Mouse (Mus musculus): Measurements from ENCODE around the gene Svbp. TPM values are rescaled to one million over a fixed set of nuclear protein-coding genes. Genes with fewer than 3 reads are reported as not detected.

Gene Svbp
- polyA plus RNA-seq, 1 experiment from 2014 or later: 33.6 TPM

DNA sequence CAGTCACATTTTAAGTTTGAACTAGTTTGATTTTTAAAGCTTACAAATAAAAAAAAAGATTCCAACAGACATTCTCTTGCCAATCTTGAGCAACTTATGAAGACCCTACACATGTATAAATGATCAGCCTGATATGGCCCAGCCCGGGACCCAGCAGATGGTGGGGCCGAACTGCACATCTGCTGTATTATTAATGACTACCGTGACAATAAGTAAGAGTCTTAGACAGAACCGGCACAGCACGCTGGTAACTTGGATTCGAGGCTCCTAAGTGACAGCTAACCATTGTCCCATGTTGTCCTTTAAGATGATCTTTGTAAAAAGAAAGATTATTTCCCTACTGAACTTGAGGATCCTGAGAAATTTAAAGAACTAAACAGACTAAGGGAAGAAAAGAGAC is 5.7 kb upstream of the Svbp start:
- ATAC-seq: no peak
- CTCF ChIA-PET: no interaction called here
- in situ Hi-C loops (cut with MboI; ENCODE audit: low pct_unique_long_range_greater_than_20kb): no loop called here
- no peak for DNase-seq (ENCODE audit: low read depth, low spot score)
- TF ChIP-seq CTCF (IDR thresholded peaks at IDR 0.05): no peak
- H3K27me3 ChIP-seq: peaks cover 13% of the 10 kb centered on the region
- POLR2A ChIA-PET: no interaction called here

DNA sequence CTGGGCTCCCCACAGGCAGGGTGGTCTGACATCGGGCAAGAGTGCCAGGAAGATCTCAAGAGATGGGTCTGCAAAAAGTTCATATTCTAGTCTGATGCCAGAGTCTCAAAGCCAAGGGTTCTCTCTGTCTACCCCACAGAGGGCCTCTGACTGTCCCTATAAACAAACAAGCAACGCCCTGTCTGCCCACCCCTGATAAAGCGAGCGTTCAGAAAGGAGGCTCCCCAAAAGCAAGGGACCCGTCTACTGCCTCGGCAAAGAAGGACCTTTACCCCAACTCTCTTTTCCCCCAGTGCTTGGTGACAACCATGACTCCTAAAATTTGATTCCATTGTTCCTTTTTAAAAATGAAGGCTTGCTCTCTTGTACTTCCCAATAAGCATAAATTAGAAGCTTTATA is 5.2 kb upstream of the Svbp start, which contains the start of gene Ermap:
Gene Ermap (minus strand): TSS at position 148 of the 400 bp plus-strand sequence.
- in situ Hi-C loops (cut with MboI; ENCODE audit: low pct_unique_long_range_greater_than_20kb): no loop called here
- no peak for TF ChIP-seq CTCF (IDR thresholded peaks at IDR 0.05)
- DNase-seq (ENCODE audit: low read depth, low spot score): no peak
- ATAC-seq: no peak
- H3K27me3 ChIP-seq: peaks cover 13% of the 10 kb centered on the region
- POLR2A ChIA-PET: no interaction called here
- CTCF ChIA-PET: no interaction called here

DNA sequence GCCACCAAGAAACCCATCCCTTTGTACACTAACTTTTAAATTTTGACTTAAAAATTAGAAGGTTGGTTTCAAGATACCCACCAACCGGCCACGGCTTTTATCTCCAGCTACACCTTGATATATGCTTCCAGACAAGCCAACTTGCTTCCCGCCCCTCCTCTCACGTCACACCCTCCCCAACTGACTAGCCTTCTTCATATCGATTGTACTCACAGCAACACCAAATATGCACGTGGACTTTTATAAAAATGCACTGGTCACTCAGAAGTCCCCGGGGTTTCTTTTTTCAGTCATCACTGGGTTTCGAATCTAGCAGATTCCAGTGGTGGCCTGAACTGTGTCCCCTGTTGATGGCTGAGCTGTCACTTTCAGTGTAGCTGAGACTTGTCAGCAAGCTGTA is 4.5 kb upstream of the Svbp start:
- TF ChIP-seq CTCF (IDR thresholded peaks at IDR 0.05): no peak
- in situ Hi-C loops (cut with MboI; ENCODE audit: low pct_unique_long_range_greater_than_20kb): no loop called here
- ATAC-seq: no peak
- ChIA-PET POLR2A (no interaction called here), CTCF (no interaction called here)
- peaks cover 10% of the 10 kb centered on the region for H3K27me3 ChIP-seq
- no peak for DNase-seq (ENCODE audit: low read depth, low spot score)

DNA sequence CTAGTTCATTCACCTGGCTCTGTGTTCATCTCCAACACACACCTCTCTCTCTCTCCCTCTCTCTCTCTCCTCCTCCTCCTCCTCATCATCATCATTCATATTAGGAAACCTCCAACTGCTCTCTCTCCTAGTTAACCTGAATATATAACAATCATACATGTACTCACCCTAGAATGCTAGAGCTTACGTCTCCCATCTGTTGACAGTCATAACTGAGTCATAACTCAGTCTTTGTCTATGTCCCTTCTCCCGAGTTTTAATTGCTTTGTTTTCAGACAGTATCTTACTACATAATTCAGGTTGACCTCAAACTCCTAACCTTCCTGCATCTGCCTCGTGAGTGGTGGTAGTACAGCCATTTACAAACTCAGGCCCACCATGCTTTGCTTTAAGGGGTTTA is 3.8 kb upstream of the Svbp start:
- peaks cover 7% of the 10 kb centered on the region for H3K27me3 ChIP-seq
- TF ChIP-seq CTCF (IDR thresholded peaks at IDR 0.05): no peak
- ATAC-seq (no peak), DNase-seq (ENCODE audit: low read depth, low spot score) (no peak)
- CTCF ChIA-PET: no interaction called here
- POLR2A ChIA-PET: no interaction called here
- in situ Hi-C loops (cut with MboI; ENCODE audit: low pct_unique_long_range_greater_than_20kb): no loop called here

DNA sequence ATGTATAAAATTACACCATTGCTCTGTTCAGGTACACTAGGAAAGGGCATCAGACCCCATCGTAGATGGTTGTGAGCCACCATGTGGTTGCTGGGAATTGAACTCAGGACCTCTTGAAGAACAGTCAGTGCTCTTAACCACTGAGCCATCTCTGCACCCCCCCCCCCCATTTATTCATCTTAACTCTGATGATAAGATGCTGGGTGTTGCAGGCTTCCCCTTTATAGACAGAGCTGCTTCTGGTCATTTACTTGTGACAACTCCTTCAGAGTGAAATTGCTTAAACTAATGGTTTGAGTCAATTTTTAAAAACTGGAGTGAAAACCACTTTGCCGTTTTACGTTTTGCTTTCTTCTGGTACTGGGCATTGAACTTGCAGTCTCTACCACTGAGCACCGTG is 2.3 kb upstream of the Svbp start:
- DNase-seq (ENCODE audit: low read depth, low spot score) (no peak), ATAC-seq (no peak)
- no peak for TF ChIP-seq CTCF (IDR thresholded peaks at IDR 0.05)
- peaks cover 6% of the 10 kb centered on the region for H3K27me3 ChIP-seq
- ChIA-PET POLR2A (interaction anchor here (1.5 kb wide), 1 partner anchor 188 kb away, joined by 3 read pairs; no protein-coding TSS in a partner anchor), CTCF (interaction anchor here (1.5 kb wide), 1 partner anchor 10 kb away, joined by 3 read pairs; no protein-coding TSS in a partner anchor)
- in situ Hi-C loops (cut with MboI; ENCODE audit: low pct_unique_long_range_greater_than_20kb): no loop called here

DNA sequence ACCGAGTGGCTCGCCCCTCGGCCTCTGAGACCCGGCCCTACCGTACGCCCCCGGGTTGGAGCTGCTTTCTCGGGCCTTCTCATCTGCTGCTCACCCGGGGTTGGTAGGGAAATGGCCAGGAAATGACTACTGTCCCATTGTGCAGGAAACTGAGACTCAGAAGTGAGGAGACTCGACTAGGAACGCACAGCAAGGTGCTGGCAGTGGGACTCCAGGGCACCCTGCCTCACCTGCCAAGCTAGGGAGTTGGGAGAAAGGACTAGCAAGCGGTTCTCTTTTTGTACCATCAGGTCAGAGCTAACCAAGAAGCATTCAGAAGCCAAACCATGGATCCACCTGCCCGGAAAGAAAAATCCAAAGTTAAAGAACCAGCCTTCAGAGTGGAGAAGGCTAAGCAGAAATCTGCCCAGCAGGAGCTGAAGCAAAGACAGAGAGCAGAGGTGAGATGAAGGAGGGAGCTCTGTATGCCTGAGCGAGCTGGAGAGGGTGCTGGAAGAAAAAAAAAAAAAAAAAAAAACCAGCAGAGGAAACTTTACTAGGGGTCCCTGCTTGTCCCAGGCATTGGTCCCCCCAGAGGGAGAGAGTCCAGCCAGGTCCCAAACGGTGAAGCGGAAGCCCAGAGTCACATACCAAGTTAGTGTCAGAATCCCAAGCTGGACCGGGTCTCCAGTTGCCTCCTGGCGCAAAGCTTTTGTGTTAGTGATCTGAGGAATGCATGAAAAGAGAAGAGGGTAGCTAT is 645 bp downstream of the Svbp start:
- ChIA-PET CTCF (interaction anchor here (0.8 to 1.1 kb wide), 2 partner anchors 9 to 193 kb away, joined by 3 read pairs; no protein-coding TSS in a partner anchor), POLR2A (interaction anchor here (0.6 to 1.2 kb wide), 4 partner anchors 12 to 149 kb away, joined by 3 read pairs; no protein-coding TSS in a partner anchor)
- ATAC-seq (peak; percentile 32), DNase-seq (ENCODE audit: low read depth, low spot score) (no peak)
- no peak for TF ChIP-seq CTCF (IDR thresholded peaks at IDR 0.05)
- in situ Hi-C loops (cut with MboI; ENCODE audit: low pct_unique_long_range_greater_than_20kb): no loop called here
- H3K27me3 ChIP-seq: no peaks in the 10 kb centered on the region

DNA sequence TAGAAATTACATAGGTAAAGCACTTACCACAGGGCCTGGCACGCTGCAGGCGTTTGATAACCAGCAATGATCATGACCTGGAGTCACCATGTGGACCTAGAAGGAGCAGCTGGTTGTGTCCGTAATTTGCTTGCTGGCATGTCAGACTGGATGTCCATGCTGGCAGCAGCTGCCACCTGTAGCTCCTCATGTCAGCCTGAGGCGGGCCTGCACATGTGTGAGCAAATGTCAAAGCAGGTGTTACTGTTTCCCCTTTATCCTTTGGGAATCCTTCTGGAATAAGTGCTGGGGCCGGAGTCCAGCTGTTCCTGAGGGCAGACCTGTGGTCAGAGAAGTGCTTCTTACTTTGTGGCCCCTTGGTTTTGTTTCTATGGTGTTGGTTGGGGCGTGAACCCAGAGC is 3.0 kb downstream of the Svbp start:
- no peaks in the 10 kb centered on the region for H3K27me3 ChIP-seq
- CTCF ChIA-PET: no interaction called here
- POLR2A ChIA-PET: no interaction called here
- DNase-seq (ENCODE audit: low read depth, low spot score) (no peak), ATAC-seq (no peak)
- in situ Hi-C loops (cut with MboI; ENCODE audit: low pct_unique_long_range_greater_than_20kb): no loop called here
- TF ChIP-seq CTCF (IDR thresholded peaks at IDR 0.05): no peak

DNA sequence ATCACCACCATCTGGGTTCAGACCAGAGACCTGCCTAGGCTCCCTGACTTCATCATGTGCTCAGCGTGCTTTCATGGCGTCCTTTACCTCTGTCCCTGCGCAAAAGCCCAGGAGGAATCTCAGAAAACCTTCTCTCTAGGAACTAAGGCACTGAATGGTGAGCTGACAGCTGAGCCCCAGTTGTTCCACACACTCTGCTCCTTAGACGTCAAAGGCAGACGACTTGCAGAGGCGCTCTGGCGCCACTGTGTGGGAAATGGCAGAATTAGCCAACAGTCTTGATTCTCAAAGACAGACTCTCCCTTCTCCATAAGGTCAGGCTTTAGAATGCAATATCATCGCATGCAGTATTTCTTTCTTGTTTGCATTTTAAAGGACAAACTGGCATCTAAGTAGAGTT is 9.6 kb downstream of the Svbp start:
- TF ChIP-seq CTCF (IDR thresholded peaks at IDR 0.05): peak; percentile 87
- ChIA-PET CTCF (interaction anchor here (0.7 to 2.0 kb wide), 8 partner anchors 9 to 271 kb away, joined by 3 to 9 read pairs (median 3); no protein-coding TSS in a partner anchor), POLR2A (no interaction called here)
- H3K27me3 ChIP-seq: no peaks in the 10 kb centered on the region
- no peak for DNase-seq (ENCODE audit: low read depth, low spot score)
- no peak for ATAC-seq
- in situ Hi-C loops (cut with MboI; ENCODE audit: low pct_unique_long_range_greater_than_20kb): loop anchor here (10.0 kb wide), 1 partner anchor 560 kb away; no protein-coding TSS in a partner anchor

DNA sequence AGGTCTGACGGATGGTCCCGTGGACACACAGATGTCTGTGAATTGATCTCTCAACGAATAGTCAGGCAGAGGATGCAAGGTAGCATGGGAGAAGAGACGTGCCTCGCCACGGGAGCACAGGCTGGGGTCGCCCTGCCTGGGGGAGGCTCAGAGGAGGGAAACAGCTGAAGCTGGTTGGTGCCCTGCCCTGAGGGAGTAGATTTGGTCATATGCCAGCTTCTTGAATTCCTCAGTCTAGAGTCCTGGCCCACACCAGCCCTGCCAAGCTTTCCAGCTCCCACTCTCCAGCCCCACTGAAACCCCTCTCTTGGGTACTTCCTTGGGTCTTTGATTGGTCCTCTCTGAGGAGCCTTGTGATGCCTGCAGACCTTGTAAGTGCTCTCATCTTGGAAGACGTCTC is 21.6 kb downstream of the Svbp start:
- in situ Hi-C loops (cut with MboI; ENCODE audit: low pct_unique_long_range_greater_than_20kb): no loop called here
- no peak for TF ChIP-seq CTCF (IDR thresholded peaks at IDR 0.05)
- H3K27me3 ChIP-seq: no peaks in the 10 kb centered on the region
- ATAC-seq (no peak), DNase-seq (ENCODE audit: low read depth, low spot score) (no peak)
- POLR2A ChIA-PET: no interaction called here
- CTCF ChIA-PET: no interaction called here

DNA sequence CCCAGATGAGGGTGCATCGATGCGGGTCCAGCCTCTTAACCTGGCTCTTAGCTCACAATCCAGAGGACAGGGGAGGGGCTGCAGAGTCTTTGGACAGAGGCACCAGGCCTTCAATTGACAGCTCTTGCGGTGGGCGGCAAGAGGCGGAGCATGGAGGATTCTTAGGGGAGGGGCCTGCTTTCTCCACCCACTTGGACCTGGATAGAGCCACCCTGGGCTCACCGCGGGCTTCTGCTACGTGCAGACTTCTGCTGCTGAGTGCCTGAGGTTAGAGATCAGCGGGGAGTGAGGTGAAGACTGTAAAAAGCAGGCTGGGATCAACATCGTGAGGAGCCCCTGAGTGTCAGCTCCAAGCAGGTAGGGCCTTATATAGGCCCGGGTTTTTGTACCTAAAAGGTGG is 23.1 kb downstream of the Svbp start, which contains the start of gene Tmem269:
Gene Tmem269 (minus strand): TSS at position 49 of the 400 bp plus-strand sequence.
- ChIA-PET CTCF (no interaction called here), POLR2A (no interaction called here)
- ATAC-seq (no peak), DNase-seq (ENCODE audit: low read depth, low spot score) (no peak)
- TF ChIP-seq CTCF (IDR thresholded peaks at IDR 0.05): no peak
- in situ Hi-C loops (cut with MboI; ENCODE audit: low pct_unique_long_range_greater_than_20kb): no loop called here
- no peaks in the 10 kb centered on the region for H3K27me3 ChIP-seq

DNA sequence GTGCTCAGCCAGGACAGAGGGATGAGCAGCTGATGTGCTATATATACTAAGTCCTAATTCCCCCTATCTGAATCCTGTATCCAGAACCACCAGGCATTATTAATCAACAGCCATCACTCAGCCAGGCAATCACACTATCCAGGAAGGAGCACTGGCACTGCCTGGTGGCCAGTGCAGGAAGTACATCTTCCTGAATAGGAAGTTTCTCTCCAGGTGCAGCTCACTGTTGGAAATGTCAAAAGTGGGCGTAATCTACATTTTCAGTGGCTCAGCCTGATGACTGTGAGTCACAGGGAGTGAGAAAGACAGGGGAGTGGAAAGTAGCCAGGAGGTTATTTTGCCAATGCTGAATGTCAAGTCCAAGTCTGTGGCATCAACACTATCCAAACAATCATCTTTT is 28.6 kb downstream of the Svbp start:
- ChIA-PET CTCF (interaction anchor here (0.7 kb wide), 1 partner anchor 51 kb away, joined by 3 read pairs; no protein-coding TSS in a partner anchor), POLR2A (no interaction called here)
- in situ Hi-C loops (cut with MboI; ENCODE audit: low pct_unique_long_range_greater_than_20kb): no loop called here
- no peak for DNase-seq (ENCODE audit: low read depth, low spot score)
- no peak for ATAC-seq
- peak; percentile 75 for TF ChIP-seq CTCF (IDR thresholded peaks at IDR 0.05)
- H3K27me3 ChIP-seq: no peaks in the 10 kb centered on the region

All from Patski (cell line).